Mouse (Mus musculus): ENCODE results near the gene Zfp383. TPM values are rescaled to one million over a fixed set of nuclear protein-coding genes. Genes with fewer than 3 reads are reported as not detected.
A peak's percentile ranks its signal among the peaks of the same experiment; 100 is the strongest.

Gene Zfp383
- total RNA-seq, 1 experiment from 2014 or later, result 5.1 TPM

- no peak for ATAC-seq (ENCODE audit: extremely low read depth, insufficient number of reproducible peaks, low FRiP score, poor library complexity, severe bottlenecking)
Observed at GRCm38 (mm10) chr7:29921439-29922093, 13.5 kb downstream of the Zfp383 start.

- no peak for ATAC-seq (ENCODE audit: extremely low read depth, insufficient number of reproducible peaks, low FRiP score, poor library complexity, severe bottlenecking)
Observed at GRCm38 (mm10) chr7:29922780-29923179, 14.8 kb downstream of the Zfp383 start.

- 0 out of 2 replicates have a peak, but pooled peaks have one; percentile 23 for ATAC-seq (ENCODE audit: extremely low read depth, insufficient number of reproducible peaks, low FRiP score, poor library complexity, severe bottlenecking)
Observed at GRCm38 (mm10) chr7:29938856-29939255, 30.8 kb downstream of the Zfp383 start.

- ATAC-seq (ENCODE audit: extremely low read depth, insufficient number of reproducible peaks, low FRiP score, poor library complexity, severe bottlenecking), result no peak
Observed at GRCm38 (mm10) chr7:29941027-29941426, 33.0 kb downstream of the Zfp383 start.

- no peak for ATAC-seq (ENCODE audit: extremely low read depth, insufficient number of reproducible peaks, low FRiP score, poor library complexity, severe bottlenecking)
Observed at GRCm38 (mm10) chr7:29942740-29943139, 34.7 kb downstream of the Zfp383 start.

- ATAC-seq (ENCODE audit: extremely low read depth, insufficient number of reproducible peaks, low FRiP score, poor library complexity, severe bottlenecking), result no peak
Observed at GRCm38 (mm10) chr7:29943720-29944119, 35.7 kb downstream of the Zfp383 start.

GRCm38 (mm10) chr7:29944201-29944600 is 36.2 kb downstream of the Zfp383 start:
- ATAC-seq (ENCODE audit: extremely low read depth, insufficient number of reproducible peaks, low FRiP score, poor library complexity, severe bottlenecking), result no peak

GRCm38 (mm10) chr7:29953086-29953485 is 45.1 kb downstream of the Zfp383 start:
- ATAC-seq (ENCODE audit: extremely low read depth, insufficient number of reproducible peaks, low FRiP score, poor library complexity, severe bottlenecking), result no peak

- peak; percentile 69 for ATAC-seq (ENCODE audit: extremely low read depth, insufficient number of reproducible peaks, low FRiP score, poor library complexity, severe bottlenecking)
Observed at GRCm38 (mm10) chr7:29953513-29954401, 45.7 kb downstream of the Zfp383 start, which contains the start of gene Zfp74. Zfp74 (minus strand) TSS chr7:29954089.

GRCm38 (mm10) chr7:29954731-29955130 is 46.7 kb downstream of the Zfp383 start:
- ATAC-seq (ENCODE audit: extremely low read depth, insufficient number of reproducible peaks, low FRiP score, poor library complexity, severe bottlenecking), result no peak

GRCm38 (mm10) chr7:29956257-29956656 is 48.2 kb downstream of the Zfp383 start:
- no peak for ATAC-seq (ENCODE audit: extremely low read depth, insufficient number of reproducible peaks, low FRiP score, poor library complexity, severe bottlenecking)

- no peak for ATAC-seq (ENCODE audit: extremely low read depth, insufficient number of reproducible peaks, low FRiP score, poor library complexity, severe bottlenecking)
Observed at GRCm38 (mm10) chr7:29958125-29958724, 50.2 kb downstream of the Zfp383 start.

GRCm38 (mm10) chr7:29959004-29959403 is 51.0 kb downstream of the Zfp383 start:
- no peak for ATAC-seq (ENCODE audit: extremely low read depth, insufficient number of reproducible peaks, low FRiP score, poor library complexity, severe bottlenecking)

- peak; percentile 51; the same call in 1 of the 2 replicates for ATAC-seq (ENCODE audit: extremely low read depth, insufficient number of reproducible peaks, low FRiP score, poor library complexity, severe bottlenecking)
Observed at GRCm38 (mm10) chr7:29965115-29965810, 57.2 kb downstream of the Zfp383 start.

Other genes starting within 250 kb of the Zfp383 start
- not detected in 2 replicates for gene Catsperg2, start 181.2 kb upstream of the Zfp383 start, total RNA-seq (2017)
- gene Zfp84, start 139.7 kb upstream of the Zfp383 start, total RNA-seq (2017), result 22.2 and 23.5 TPM in 2 replicates
- 0.12 and 0.58 TPM in 2 replicates for gene Zfp30, start 124.2 kb upstream of the Zfp383 start, total RNA-seq (2017)
- 13.3 and 15.2 TPM in 2 replicates for gene Zfp790, start 92.1 kb upstream of the Zfp383 start, total RNA-seq (2017)
- 10.4 and 10.7 TPM in 2 replicates for gene Zfp940, start 54.6 kb upstream of the Zfp383 start, total RNA-seq (2017)
- gene Zfp420, start 48.2 kb upstream of the Zfp383 start, total RNA-seq (2017), result 7.8 and 10.4 TPM in 2 replicates
- gene Zfp27, start 1.7 kb upstream of the Zfp383 start, total RNA-seq (2017), result 9.0 and 10.8 TPM in 2 replicates
- gene Zfp74, start 45.9 kb downstream of the Zfp383 start, total RNA-seq (2017), result 7.2 and 10.9 TPM in 2 replicates
- 10.7 and 18.5 TPM in 2 replicates for gene Zfp568, start 75.7 kb downstream of the Zfp383 start, total RNA-seq (2017)
- gene Zfp14, start 143.2 kb downstream of the Zfp383 start, total RNA-seq (2017), result 3.6 and 4.3 TPM in 2 replicates
- gene Zfp82, start 164.7 kb downstream of the Zfp383 start, total RNA-seq (2017), result 9.6 and 12.9 TPM in 2 replicates
- not detected in 2 replicates for gene Gm26920, start 182.2 kb downstream of the Zfp383 start, total RNA-seq (2017)
- 4.9 and 5.8 TPM in 2 replicates for gene Zfp566, start 182.3 kb downstream of the Zfp383 start, total RNA-seq (2017)
- 42.7 and 44.6 TPM in 2 replicates for gene Zfp260, start 186.6 kb downstream of the Zfp383 start, total RNA-seq (2017)
- gene Zfp382, start 213.7 kb downstream of the Zfp383 start, total RNA-seq (2017), result 10.6 and 14.1 TPM in 2 replicates